Mouse (Mus musculus) layer of hippocampus, postnatal 36 days (tissue): ENCODE measurements around the gene Trpc5. TPM values are rescaled to one million over a fixed set of nuclear protein-coding genes. Genes with fewer than 3 reads are reported as not detected.

ENCODE experiments used
- DNase-seq, 2 experiments: peaks; one replicate each; pipeline ENCODE4 v3.0.0; 2022
- total RNA-seq, 2 experiments: library from RNA; stranded (reverse); gene quantifications; 2 replicates each; pipeline ENCODE4 v1.2.3; 2021

Gene Trpc5
- 10 to 100 TPM; 33.1 to 35.7 TPM for total RNA-seq

DNA sequence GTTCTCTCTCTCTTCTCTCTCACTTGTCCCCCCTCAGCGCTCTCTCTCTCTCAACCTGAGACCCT lies at the start of gene Trpc5:
TSS of gene Trpc5 (minus strand) at position 39 of the 65 bp plus-strand sequence.
- DNase-seq, result no peak

DNA sequence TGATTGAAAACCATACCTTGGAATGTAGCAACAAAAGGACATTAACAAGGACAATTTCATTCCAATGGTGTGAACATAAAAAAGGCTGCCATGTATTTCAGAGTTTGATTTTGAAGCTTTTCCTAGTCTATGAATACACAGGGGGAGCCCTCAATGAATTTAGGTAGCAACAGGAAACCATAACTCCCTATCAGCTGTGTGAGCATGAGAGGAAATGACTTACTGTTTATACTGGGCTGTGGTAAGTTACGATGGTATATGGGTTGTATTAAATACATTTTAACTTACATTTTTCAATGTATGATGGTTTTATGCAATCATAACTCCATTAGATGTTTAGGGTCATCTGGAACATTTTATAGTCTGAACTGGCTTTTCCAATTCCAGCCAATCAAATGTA lies 28.4 kb upstream of the Trpc5 start:
- no peak for DNase-seq

DNA sequence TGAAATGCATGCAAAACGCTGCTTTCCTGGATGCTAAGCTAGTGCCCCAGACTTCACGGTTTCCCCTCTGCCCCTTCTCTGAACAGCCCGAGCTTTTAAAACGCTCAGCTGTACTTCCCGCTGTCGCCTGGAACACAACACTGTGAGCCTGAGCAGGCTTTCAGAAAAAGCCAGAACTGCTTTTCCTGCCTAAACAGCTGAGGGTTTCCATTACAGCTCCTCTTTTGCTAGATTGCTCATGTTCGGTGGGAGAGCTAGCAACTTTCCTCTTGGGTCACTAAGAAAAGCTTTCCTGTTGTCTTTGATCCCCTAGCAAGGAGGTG lies 1.8 kb upstream of the Trpc5 start:
- peak; percentile 19 to 20 for DNase-seq

DNA sequence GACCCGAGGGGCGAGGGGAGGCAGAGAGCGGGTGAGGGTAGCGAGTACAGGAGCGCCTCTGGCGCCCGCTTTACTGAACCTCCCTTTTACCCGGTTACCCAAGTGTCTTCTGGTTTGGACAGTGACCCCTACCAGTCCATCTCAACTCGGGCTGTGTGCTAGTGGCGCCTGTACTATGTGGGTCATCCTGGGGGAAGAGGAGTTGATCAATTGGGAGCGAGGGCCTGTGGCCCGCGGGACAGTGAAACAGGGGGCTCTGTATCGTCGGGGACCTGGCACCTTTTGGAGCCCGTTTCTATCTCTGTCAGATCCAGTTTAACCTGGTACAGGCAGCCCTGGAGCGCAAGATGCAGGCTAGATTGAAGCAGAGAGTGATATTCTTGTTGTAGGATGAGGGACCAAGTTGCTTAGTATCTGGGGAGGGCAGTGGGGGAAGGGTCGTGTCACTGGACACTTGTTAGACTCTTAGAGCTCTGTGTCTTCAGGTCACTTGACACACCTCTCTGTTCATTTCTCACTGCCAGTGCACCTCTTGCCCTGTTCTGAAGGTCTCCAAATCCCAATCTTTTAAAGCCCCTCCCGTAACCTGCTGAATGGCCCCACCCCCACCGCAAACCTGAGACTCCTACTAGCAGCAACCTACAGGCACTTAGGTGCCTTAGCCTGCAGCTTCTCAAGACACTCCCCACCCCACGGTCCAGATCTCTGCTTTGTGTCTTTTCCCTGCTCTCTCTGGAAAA lies 1.3 kb upstream of the Trpc5 start:
- peak in 1 of 2 experiments; percentile 20 for DNase-seq

DNA sequence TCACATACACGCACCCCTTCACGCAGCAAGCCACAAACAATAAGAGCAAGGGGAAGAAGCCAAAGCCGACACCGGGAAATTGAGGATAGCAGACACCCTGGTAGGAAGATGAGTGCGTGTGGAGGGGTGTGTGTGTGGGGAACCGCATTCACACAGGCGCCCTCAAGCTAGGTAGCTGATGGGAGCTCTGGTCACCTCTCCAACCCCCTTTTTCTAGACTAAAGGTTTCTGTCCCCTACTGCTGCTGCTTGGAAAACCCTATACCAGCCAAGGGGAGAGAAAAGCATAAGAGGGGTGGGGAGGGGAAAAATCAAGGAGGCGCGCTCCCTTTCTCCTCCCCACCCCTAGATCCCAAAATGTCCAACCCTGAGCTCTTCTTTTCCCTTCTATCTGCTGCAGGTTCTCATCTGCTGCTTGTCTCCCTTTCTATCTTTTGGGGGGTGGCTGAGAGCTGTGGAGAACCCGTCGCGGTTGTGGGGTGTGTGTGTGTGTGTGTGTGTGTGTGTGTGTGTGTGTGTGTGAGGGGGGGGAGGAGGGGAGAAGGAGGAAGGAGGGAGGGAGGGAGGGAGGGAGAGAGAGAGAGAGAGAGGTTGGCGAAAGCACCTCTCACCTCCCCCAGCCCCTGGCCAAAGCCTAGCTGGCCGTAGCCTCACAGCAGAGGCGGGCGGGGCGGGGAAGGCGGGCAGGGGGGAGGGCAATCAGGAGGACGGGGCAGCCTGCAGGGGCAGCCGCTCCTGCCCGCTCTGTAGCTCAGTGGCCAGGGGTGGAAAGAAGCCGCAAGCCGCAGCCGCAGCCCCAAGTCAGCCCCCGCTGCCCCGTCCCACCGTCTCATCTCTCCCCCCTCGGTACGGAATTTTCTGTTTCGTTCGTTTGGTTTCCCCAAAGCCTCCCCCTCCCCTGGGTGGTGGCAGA lies 483 bp upstream of the Trpc5 start, which contains the start of gene Rtl4:
TSS of gene Rtl4 (plus strand) at position 701 of the 912 bp plus-strand sequence.
- DNase-seq, result peak in 1 of 2 experiments; percentile 14

DNA sequence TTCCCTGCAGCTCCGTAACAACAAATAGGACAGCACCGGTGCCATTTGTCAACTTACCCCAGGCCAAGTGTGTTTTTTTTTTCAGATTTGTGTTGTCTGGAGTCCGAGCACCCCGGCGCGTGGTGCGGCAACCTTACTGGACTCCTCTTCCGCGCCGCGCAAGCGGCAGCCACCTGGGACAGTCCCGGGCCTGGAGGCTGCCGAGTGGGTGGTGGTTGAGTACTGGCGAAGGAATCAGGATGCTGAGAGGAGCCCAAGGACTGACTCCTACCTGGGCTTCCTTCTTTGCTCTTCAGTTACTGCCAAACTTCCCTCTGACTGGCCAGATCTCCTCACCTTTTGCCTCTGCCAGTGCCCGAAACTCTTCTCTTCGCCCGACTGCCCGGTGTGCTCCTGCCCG lies 238 bp downstream of the Trpc5 start:
- no peak for DNase-seq

DNA sequence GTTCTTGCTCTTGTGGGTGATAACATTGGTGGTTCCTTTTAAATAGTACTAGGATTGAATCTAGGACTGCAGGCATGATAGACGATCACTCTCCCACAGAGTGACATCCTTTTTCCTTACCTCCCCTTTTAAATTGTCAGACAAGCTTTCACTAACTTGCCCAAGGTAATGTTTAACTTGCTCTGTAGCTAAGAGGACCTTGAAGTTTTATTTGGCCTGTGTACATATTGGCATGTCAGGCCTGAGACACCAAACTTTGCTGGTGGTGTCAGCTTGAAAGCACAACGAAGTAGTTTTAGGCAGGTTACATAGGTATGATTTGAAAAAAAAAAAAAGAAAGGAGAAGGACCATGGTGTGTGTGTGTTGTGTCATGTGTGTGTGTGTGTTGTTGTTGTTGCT lies 35.8 kb downstream of the Trpc5 start:
- no peak for DNase-seq

DNA sequence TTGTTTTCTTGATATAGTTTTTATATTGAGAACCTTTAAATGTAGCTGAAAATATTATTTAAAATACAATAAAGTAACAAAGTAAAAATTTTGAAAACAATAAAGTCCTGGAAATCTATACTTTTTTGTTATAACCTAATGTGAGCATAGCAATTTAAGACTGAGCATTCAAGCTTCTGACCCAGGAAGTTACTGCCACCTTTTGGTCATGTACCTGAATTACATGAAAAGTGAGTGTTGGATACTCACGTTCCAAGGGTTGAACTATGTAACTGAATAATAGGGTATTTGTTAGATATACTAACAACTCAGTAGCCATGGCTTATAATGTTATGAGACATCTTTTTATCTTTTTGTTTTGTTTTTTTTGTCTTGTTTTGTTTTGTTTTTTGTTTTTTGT lies 42.6 kb downstream of the Trpc5 start:
- no peak for DNase-seq

DNA sequence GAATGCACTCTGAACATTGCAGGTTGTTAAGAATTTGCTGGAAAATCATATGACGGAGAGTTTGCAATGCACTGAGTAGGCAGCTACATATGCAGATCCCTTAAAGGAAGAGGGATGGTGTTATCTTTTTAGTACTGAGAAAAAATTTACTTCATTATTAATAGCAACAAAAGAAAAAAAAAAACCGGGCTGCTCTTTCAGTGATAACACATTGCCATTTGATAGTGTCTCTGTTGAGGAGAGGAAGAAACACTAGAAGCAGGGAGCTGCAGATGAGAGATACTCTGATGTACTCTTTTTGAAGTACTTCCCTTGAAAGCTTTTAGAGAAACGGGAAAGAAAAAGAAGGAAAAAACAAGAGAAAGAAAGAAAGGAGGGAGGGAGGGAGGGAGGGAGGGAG lies 43.2 kb downstream of the Trpc5 start:
- DNase-seq, result no peak

DNA sequence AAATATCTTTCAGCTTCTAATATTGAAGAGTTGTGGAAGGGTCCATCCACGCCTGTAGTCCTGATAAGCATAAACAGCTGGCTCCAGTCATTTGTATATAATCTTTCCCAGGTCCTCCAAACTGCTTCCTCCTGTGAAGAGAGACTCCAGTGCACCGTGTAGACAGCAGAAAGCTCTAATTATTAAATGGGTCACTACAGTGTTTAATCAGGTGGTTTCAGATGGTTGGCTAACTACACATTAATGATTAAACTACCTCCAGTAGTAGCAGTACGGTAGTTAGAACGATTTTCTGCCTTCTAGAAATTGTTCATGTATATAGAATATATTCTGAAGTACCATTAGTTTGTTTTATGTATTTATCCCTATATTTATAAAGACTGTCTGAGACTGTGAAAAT lies 75.2 kb downstream of the Trpc5 start:
- no peak for DNase-seq

DNA sequence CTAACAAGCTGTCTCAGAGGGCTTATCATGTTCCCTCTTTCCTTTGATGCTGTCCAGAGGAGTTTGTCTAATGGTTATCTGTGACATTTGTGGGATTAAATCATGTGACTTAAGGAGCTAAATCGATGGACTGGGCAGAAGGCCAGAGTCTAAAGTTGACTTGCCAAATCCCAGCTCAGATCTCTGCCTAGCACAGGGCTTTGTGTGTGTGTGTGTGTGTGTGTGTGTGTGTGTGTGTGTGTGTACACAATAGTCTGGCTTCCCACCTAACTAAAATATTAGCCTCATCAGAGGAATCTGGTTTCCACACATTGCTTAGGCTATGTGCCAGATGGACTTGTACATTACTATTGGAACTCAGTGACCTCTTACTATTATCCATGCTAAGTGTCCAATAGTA lies 151.5 kb downstream of the Trpc5 start:
- no peak for DNase-seq

DNA sequence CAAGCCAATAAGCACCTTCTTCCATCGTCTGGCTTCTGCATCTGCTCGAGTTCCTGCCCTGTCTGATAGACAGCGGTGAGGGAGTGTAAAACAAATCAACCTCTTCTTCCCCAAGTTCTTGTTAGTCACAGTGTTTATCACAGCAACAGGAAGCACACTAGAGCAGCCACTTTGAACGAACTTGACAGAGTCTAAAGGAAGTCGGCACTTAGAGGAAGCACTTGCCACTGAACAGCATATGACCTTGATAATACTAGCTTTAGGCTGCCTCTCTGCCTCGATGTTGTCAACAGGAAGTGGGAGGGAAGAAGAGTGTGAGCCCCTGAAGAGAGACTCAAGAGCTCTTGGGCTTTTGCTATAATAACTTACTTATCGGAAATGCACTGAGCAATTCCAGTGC lies 161.9 kb downstream of the Trpc5 start:
- no peak for DNase-seq

DNA sequence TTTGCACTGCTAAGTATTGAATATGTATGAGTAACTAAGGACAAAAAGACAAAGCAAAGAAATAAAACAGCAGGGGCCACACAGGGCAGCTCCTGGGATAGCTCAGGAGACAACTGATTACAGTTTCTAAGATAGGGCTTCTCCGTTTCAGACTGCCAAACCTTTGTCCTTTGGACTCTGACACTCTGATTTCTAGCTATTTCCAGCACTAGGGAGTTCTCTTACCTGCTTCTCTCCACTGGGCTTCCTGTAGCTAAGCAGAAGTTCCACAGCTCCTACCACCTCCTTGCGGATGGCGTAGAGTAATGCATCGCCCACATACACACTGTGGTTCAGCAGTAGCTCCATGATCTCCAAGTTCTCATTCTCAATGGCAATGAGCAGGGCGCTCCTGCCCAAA lies 164.7 kb downstream of the Trpc5 start:
- DNase-seq, result no peak

DNA sequence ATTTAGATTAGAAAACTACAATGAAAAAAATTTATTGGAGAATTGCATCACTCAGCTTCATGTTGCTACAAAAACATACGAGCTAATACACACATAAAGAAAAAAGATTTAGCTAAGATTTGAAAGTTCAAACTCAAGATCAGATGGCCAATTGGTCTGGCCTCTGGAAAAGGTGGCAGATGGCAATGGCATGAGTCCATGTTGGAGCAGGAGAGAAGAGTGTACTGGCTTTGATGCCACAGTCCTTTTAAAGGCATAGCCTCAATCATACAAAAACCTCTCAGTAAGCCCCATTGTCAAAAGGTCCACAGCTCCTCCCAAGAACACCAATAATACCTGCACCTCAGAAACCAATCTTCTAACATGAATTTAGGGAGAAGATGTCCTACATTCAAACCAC lies 196.6 kb downstream of the Trpc5 start:
- no peak for DNase-seq

DNA sequence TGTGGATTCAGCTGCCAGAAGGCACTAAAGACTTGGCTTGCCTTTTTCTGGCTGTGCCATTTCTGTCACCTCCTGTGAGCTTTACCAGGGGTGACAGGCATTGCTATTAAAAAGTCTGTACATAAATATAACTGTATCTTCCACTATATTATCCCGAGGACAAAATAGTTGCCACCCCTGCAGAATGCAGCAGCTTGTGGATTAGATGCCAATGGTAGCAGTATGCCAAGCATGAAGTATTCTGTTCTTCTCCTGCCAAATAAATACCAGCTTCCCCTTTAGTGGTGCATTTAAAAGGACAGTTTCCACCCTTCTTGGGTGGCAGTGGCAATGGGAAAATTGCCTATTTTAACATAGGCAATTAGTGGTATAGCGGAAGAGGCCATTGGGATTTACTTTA lies 223.6 kb downstream of the Trpc5 start:
- no peak for DNase-seq

DNA sequence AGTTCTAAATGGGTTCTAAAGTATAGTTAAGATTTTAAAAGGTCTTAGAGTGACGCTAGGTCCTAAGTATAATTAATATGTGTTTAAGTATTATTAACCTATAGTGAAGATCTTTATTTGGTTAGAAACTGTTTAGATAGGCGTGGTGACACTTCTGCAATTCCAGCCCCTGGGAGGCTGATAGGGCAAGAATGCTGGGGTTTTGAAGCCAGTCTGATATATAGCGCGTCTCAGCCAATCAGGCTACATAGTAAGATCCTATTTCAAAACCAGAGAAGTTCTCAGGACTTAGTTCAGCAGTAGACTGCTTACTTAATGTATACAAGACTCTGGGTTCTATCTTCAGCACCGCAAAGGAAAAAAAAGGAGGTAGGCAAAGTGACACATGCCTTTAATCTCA lies 231.7 kb downstream of the Trpc5 start, which contains the start of gene Trpc5os:
TSS of gene Trpc5os (plus strand) at position 301 of the 400 bp plus-strand sequence.
- DNase-seq, result no peak

DNA sequence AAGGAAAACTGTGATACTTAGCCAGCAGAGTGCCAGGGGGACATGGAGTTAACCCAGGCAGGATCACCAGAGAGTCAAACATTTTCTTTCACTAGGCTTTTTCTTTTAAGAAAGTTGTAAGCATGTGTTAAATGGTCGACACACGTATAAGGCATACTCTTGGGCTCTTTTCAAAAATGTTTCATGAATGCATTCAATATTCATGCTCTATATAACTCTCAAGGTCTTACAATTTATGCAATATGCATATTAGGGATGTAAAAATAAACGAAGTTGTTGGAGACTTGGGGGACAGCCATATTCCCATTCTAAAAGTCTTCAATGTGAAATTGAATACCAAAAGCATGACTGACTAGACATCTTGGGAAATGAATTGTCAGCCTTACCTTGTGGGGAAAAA lies 264.1 kb downstream of the Trpc5 start:
- no peak for DNase-seq

DNA sequence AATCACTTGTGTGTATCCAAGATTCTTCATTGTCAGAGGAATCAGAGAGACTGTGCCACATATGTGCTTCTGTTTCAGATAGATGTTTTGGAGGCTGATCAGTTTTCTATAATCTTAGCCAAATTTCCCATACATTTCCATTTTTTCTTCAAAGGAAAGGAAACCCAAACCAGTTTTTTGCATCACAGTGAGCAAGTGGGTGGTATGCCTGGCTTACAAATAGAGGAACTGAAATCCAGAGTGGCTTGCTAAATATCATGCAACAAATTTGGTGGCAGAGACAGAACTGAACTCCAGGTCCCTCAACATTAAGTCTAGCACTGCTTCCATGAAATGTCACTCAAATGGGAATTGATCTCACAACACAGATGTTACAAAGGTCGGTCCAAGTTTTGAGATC lies 266.9 kb downstream of the Trpc5 start:
- DNase-seq, result no peak

DNA sequence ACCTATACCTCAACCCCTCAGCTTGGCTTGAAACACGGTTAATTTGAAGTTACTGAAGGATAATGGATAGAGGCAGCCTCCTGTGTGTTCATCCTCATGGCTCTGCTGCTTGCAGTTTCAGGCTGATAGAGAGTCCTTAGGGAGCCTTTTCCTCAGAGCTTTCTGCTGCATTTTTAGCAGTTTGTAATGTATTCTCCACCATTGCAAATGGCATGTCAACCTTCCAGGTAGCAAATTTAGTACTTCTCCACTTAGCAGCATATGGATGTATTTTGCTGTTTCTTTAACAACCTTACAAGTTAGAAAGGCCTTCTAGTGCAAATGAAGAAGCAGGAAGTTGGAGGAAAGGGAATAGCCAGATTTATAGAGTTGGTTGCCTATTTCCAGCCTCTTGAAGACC lies 267.7 kb downstream of the Trpc5 start:
- DNase-seq, result no peak

DNA sequence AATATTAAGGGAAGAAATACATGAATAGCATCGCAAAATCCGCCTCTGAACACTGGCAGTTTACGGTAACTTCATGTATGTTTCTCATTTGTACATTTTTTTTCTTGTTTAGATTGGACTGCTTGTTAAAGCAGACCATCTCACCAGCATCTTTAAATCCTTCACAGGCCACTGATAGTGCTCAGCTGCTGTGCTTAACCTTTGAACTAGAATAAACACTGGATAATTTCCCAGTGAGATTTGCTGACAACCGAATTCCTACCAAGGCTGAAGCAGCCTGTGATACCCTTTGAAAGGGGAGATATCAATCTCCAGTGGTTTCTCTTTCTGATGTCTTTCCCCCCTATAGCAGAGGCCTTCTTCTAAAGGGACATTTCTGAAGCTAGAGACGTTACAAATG lies 279.9 kb downstream of the Trpc5 start:
- DNase-seq, result no peak

DNA sequence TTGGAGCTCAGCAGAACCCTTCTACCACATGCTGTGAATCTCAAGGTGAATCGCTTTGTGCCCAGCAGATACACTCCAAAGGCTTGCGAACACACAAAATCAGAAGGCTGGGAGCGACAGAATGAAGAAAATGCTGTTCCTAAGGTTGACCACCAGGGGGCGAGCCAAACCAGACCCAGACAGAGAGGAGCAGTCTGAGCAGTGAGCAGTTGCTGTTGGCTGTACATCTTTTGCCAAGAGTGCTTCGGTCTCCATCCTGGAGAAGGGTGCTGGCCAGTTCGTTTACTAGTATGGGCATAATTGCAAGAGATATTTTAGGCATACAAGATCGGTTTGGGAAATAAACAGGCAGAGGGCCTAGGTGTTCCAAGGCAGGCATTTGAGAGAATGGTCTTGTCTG lies 284.5 kb downstream of the Trpc5 start:
- DNase-seq, result peak; percentile 38 to 59

DNA sequence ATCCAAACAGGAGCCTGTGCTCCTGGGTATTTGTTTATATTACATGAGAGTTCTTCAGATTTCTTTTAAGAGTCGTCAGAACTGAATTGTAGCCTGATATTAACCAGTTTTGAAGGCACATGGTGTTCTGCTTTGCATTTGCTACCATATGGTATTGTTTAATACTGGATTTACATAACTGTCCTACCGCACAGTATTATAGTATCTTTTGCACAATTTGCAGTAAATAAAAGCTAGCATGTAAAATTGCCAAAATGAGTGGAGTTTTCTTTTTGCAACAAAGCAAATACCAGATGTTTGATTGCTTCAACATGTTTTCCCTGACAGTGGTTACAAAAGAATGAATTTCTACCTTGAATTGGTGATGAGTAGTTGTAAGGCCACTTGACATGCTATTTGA lies 313.8 kb downstream of the Trpc5 start:
- no peak for DNase-seq

DNA sequence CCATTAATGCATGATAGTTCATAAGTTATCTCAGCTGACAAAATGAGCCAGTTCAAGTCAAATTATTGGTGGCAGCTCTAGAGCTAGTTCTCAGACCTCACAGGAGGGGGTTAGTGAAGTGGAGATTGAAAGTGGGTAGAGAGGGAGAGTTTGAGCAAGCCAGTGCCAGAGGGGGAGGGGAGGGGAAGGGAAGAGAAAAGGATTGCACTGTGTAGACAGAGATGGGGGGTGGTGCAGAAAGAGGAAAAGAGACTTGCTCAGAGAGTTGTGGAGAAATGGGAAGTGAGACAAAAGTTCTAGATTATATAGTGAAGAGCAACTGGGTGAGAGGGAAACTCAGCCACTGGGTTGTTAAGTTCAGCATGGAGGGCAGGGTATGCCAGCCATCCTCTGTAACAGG lies 349.6 kb downstream of the Trpc5 start:
- no peak for DNase-seq

DNA sequence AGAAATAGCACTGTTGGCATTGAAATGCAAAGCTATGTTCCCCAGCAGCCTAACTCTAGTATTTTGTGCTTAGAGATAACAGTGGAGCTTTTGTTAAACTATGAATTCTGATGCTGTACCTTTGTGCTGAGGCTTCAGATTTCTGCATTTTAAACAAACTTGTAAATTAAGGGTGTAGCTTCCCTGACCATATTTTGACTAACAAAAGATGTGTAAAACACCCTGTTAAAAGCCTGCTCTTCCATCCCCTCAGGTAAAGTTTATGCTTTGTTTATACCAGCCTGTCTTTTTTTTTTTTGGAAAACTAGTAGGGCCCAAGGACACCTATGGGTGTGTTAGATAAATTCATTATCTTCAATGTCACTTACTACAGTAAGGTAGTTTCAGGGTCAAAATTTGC lies 350.0 kb downstream of the Trpc5 start:
- no peak for DNase-seq
